Mouse (Mus musculus) thymus, postnatal 14 days (tissue): ENCODE results near the gene Poldip3.
A peak's percentile ranks its signal among the peaks of the same experiment; 100 is the strongest.
"Not testable (repeated sequence)": the region's sequence is repeated elsewhere in the genome, so short reads cannot be mapped to it uniquely, and the experiment has no call there.

ENCODE experiments used
- DNase-seq: peaks from one replicate; pipeline ENCODE4 v3.0.0; 2021

Poldip3 gene

DNA sequence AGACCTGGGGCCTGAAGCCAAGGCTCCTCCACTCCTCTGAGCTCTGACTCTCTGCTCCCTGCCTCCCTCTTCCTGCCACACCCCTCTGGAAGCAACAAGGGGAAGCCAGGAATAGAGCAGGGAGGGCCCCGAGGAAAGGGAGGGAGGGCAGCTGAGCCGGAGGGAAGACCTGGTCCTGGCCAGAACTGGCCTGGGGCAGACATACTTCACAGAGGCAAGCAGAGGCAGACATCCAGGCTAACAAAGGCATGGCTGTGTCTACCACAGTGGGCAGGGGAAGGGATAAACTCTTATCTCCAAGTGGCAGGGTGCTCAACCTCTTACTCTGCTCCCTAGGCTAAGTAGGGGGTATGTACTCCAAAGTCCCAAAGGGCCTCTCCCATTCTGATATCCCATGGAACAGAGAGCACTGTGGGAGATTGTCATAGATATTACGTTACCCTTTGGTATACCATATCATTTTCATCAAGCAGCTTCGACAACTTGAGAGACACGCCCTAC lies 15.8 kb upstream of the Poldip3 start:
- no peak for DNase-seq

DNA sequence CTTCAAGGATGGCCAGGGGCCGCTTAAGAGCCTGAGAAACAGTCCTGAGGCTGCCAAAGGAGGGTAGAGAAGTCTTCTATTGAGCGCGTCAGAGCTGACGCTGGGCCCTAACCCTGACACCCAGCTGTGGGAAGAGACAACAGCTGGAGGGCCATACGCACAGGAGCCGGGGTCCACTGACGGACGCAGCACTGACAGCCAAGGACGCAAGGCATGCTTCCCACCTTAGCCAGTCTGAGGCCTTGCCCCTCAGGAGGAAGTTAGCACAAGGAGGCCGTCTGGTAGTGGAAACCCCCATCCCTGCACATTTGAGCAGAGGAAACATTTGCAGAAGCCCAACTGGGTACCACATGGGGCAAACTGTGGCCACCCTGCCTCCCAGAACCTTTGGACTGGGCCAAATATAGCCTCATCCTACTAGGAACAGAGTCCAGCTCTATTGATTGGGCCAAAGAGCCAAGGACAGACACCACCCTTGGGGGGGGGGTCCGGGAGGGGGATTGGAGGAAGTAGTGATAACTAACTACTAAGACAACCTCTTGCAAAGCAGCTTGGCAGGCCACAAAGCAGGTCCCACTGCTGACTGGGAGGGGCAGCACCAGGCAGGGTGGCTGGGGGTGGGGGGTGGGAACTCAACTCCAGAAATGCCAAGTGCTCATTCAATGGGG lies 13.8 kb upstream of the Poldip3 start:
- DNase-seq, result no peak

DNA sequence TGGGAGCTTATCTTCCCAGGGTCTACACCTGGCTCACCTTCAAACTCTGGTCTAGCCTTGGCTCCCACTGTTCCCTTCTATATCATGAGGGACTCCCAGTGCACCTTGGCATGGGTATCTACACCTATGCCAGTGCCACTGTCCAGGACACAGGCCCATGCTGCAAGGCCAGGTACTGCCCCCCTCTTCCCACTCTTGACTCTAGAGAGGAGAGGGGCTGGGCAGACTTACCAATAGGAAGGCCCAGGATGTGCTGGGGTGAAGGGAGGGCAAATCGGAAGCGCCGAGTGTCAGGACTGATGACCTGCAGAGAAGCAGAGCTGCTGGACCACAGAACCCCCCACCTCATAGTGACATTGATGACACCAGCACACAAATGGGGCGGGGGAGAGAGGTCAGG lies 12.8 kb upstream of the Poldip3 start:
- DNase-seq, result no peak

DNA sequence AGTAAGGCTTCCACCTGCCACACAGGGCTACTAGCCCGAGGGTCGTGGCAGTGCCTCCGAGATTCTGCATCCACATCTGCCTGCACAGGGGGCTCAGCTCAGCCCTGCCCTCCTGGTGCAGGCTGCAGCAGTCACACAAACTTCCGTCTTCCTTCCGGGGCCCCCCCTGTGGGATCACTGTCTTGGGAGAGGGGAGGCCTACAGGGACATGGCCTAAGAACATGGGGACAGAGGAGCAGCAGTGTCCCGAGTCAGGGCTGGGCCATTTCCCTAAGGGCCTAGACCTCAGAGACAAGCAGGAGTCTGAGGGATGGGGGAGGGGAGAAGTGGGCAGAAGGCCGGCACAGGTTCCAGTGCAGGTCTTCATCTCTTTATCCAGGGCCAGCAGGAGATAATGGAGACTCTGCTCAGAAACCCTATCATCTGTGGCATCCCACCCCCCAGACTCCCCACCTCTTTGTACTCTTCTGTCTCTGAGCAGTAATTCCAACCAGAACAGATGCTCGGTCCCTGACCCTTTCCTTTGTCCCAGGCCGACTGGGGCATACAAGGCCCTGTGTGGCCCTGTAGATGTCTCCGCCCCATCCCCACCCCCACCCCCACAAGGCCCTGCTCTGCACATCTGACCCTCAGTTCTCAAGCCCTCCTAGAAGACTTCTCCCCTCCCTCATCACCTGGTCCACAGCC lies 12.0 kb upstream of the Poldip3 start:
- DNase-seq, result no peak

DNA sequence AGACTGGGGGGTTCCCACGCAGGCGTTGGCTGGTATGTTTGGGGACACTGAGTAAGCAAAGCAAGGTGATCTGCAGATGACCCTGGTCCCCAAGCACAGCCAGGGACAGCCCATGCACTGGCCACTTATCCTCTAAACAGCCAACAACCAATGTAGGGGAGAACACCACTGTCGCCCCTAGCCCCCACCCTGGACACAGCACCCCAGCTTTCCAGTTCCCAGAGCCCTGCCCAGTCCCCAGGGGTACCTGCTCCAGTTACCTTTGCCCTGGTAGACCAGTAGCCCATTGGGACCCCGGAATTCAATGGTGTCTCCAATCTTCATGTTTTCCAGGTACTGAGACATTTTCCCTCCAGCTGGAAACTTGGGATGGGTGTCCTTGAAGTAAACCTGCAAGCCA lies 11.4 kb upstream of the Poldip3 start:
- no peak for DNase-seq

DNA sequence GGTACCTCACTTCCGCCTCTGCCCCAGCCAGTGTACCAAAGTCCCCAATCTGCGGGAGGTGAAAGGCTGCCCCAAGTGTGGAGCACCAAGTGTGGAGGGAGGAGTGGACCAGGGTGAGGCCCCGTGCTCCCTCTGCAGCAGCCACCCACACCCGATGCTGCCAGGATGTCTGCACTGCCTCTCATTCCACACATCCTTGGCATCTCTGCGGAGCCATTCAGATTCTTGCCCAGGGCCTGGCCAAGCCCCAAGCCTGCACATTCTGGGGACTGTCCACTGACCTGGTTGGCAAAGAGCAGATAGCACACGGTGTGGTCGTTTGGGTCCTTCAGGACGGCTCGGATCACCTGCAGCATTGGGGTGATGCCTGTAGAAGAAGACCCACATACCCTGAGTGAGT lies 10.6 kb upstream of the Poldip3 start:
- DNase-seq, result no peak

DNA sequence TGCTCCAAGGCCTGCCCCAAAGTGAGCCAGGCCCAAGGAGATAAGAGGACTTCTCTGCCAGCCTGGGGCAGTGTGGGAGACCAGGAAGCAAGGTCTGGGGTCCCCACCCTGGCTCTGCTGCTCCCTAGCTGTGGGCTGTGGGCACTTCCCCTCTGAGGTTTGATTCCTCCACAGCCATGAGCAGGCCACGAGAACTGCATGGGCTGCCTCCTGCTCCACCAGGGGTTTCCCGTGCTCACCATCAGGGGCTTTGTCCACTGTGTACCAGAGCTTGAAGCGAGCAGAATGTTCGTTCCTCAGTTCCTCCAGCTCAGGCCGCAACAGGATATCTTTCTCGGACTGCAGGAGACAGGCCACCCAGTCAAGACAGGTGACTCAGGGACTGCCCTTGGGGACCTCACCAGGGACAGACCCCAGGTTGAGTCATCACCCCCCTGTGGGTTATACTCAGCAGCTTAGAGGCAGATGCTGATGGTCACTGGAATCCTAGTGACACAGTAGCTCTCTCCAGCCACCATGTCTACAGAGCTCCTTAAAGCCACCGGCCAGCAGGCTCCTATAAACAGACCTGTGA lies 9.5 kb upstream of the Poldip3 start:
- no peak for DNase-seq

DNA sequence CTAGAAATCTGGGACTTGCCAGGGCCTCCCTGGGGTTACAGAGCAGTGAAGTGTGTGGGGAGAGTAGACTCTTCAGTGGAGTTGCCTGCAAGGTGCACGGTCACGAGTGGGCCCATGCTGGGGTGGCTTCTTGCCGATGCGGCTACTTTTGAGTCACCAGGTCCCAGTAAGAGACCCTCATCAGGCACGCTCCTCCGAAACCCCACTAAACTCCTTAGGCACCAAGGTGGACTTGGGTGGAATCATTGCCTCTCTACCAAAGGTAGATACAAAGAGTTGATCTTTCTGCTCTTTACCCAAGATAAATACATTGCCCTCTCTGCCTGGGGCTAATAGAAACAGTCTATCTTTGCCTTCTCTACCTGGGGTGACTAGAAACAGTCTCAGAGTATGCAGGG lies 8.5 kb upstream of the Poldip3 start:
- no peak for DNase-seq

DNA sequence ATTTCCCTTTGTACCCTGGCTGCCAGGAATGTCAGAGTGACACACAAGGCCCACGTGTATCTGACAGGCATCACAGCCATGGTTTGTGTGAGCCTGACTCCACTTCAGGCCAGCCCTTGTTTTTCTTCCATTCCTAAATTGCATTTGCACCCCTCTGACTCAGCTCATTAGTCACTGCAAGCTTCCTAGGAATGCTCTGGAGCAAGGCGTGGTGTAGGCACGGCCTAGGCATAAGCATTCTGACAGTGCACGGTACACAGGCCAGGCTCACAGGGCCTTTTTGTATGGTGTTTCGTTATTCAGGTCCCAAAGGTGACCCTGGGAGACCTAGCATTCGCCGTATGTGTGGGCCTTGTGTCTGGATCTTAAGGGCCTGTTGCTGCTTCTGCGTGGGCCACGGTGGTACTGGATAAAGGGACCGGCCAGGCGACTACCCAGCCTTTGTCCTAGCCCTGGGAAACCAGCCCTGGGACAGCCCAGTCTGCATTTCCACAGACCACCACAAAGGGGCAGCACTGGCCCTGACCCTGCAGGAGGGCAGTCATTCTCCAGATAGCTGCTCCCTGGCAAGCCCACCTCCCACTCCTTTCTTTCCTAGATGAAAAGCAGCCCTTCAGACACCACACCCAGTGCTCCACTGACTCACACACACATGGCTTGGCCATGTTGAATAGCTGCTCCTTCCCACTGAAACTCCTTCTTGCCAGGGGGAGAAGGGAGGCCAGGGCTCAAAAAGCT lies 7.9 kb upstream of the Poldip3 start:
- peak; percentile 60 for DNase-seq

DNA sequence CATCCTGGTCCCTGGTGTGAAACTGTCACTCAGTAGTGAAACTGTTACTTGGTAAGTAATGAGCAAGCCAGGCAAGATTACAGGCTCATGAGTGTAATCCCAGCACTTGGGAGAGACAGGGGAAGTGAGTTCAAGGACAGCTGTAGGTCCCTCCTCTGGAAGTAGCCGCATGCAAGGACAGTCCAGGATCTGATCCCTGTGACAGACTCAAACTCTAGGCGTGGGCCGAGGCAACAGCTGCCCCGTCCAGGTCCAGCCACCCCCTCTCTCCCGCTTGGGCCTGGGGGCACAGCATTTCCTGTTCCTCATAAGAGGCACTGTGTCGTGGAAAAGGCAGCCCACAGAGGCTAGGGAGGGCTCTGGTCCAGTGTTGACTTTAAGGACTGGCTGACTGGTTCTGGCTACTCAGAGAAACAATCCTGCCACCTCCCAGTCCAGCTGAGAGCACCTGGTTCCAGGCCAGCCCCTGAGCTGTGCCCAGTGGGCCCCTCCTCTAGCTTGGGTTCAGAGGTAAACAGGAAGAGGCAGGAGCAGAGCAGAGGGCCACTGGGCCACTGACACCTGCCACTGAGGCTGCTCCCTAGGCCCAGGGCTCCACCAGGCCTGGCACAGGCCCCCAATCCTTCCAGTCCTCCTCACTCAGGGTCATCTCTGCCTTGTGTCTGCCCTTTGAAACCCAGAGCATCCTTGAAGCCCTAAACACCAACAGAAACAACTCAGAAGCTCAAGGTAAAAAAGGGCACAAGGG lies 6.7 kb upstream of the Poldip3 start:
- no peak for DNase-seq

DNA sequence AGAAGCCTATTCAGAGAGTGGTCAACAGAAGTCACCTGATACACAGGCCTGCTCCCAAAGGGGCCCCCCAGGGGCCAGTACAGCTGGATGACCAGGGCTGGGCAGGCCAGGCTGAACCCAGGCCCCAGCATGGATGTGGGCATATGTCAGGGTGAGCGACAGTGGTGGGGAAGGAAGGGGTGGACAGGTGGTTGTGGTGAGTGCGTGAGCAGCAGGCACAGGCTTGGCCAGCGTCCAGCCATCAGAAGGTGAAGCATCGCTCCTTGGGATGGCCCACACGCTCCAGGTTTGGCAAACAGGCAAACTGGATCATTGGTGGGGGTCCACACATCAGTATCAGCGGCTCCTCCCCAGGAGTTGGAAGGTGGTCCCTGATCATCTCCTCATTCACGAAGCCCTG lies 5.1 kb upstream of the Poldip3 start:
- no peak for DNase-seq

DNA sequence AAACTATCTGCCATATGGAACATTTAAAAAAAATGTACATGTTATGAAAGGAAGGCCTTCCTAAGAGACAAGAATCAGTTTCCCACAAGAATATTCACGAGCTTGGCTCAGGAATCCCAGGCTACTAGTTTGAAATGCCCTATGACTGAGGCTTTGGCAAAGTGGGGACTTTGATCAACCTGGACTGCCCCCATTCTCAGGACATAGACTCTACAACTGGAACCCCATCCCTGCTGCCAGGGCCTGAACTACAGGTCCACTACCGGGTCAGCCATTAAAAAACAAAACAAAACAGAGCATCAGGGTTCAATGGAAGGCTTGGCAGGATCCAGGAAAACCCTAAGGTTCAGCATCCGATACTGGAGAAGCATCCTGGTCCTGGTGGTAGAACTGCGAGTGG lies 1.5 kb upstream of the Poldip3 start:
- no peak for DNase-seq

DNA sequence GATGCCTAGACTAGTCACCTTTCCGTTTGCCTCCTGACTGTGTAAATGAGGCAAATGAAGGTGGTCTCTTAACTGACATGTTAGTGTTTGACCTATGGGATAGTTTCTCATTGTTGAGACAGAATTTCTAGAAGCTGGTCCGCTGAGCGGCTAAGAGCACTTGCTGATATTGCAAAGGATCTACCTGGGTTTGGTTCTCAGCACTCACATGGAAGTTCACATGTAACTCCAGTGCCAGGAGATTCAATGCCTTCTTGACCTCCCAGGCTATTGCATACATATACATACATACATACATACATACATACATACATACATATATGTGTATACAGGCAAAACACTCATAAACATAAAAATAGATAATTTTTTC lies 874 bp upstream of the Poldip3 start:
- DNase-seq, result no peak

DNA sequence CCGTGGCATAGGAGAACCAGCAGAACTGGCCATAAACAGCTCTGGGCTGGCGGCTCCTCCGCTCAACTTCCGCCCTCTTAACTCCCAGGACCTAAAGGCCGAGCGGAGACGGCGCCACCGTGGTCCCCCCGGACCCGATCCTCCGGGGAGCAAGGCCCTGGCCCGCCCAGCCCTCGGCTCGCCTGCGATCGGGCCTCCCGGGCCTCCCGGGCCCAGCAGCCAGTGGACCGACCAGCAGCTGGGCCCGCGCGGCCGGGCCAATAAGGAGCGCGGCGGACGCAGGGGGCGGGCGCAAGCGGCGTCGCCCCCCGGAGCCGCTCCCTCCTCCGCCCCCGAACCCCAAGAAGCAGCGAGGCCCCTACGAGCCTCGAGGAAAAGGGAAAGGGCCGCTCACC lies 386 bp downstream of the Poldip3 start:
- DNase-seq, result no peak

DNA sequence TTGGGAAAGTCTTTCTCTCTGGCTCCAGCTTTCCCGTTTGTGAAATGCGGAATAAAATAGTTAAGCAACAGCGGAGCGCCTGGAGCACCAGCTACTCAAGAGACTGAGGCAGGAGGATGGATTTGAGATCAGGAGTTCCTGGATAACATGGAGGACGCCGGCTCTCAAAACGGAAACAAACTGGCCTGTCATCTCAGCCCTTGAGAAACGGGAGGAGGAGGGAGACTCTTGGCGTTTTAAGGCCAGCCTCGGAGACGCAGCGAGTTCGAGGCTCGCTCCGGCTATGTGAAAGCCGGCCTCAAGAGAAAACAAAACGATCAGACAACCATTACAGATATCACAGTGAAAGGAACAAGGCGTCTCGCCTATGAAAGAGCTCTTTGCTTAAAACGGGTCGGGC lies 789 bp downstream of the Poldip3 start:
- DNase-seq, result no peak

DNA sequence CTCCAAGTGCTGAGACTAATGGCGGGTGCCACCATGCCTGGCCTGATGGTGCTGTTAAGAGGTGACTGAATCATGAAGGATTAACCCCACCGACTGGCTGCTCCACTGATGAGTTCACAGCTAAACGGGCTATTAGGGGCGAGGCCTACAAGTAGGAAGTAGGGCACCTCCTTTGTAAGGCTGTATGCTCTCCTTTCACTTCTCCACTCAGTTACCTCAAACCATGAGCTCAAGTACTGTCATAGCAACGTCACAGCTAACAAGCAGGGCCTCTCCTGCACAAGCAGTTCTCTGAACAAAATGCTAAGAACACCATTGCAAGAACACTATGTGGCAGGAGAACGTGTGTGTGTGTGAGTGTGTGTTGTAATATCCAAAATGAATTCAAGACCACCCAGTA lies 3.6 kb downstream of the Poldip3 start:
- no peak for DNase-seq

DNA sequence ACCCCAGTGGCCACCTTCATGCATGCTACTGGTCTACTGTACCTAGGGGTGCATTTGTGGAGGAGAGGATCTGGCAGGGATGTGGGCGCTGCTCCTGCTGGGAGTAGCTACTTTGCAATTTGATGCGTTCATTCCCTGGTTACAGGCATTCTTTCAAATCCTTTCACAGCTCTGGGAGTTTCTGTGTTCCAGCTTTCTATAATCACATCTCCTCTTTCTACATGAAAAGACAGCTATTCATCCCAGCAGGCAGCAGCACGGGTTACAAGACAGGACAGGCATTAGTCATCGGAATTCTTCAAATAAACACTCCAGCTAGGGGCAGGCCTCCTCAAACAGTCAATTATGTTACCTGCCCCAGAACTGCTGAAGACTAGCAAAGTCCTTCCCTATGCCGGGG lies 6.3 kb downstream of the Poldip3 start:
- no peak for DNase-seq

DNA sequence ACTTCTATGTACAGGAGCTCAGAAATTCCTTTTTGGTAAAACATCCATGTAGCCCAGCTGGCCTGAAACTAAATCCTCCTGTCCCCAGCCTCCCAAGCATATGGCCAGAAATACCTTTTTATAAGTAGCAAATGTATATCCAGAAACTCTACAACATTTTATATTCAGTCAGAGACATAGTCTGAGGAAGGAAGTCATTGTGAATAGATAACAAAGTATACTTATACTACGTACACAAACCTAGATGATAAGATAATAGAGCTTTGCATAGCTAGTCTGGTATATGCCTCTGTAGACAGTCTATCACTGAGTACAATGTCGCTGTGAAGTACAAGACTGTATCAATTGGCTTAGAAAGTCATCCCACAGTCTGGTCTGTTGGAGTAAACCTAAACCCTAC lies 13.5 kb downstream of the Poldip3 start:
- no peak for DNase-seq

DNA sequence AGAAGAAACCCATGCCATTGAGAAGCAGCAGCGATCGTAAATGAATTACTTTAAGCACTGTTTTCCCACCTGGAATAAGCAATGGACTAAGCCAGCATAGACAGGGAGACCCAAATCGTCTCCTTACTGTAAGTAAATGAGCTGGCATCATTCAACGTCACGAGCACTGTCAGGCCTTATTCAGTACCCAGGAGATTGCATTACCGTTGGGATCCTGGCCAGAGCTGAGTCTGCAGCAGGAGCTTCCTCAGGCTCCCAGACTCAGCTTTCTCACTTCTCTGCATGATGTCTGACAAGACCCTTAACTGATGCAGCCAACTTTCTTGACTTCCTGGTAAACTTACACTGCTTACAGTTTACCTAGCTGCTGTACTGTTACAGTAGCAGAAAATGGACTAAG lies 14.5 kb downstream of the Poldip3 start:
- DNase-seq, result no peak

DNA sequence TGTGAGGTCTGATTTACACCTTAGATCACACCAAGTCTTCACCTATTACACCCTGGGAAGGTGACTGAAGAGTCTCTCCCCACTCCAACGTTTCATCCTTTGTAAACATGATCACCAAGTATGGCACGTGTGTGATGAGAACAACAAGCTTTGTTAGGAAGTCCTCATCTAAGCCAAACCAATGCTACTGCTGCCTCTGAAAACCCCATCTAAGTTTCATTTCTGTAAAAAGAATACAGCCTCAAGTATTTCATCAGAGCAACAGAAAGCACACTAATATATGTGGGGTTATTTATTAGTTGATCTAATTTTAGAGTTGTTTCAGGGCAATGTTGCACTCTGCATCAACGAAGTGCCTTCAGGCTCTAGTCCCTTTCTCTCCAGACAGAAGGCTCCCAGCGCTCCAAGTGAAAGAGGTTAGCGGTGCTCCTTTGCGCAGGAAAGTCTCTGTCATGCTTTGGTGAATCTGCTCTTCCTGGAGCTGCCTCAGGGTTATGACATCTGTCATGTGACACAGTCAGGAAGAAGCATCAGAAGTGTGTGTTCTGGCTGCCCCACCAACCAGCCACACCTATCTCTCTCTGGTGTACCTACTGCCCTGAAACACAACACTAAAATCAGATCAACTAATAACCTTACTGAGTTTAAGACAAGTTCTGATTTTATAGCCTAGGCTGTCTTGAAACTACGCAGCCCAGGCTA lies 19.5 kb downstream of the Poldip3 start:
- no peak for DNase-seq

DNA sequence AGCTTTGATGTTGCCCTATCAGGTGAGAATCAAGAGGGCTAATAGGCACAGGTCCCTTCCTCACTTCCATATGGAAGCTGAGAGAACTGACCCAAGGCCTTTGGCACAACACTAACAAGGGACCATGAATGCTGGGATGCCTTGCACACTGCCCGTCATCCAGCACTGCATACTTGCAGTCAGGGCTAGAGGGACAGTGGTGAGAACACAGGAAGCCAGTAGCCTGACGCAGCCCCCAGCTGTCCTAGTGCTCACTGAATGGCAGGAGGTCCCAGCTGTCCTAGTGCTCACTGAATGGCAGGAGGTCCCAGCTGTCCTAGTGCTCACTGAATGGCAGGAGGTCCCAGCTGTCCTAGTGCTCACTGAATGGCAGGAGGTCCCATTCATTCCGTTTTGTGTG lies 22.1 kb downstream of the Poldip3 start:
- not testable (repeated sequence) for DNase-seq

DNA sequence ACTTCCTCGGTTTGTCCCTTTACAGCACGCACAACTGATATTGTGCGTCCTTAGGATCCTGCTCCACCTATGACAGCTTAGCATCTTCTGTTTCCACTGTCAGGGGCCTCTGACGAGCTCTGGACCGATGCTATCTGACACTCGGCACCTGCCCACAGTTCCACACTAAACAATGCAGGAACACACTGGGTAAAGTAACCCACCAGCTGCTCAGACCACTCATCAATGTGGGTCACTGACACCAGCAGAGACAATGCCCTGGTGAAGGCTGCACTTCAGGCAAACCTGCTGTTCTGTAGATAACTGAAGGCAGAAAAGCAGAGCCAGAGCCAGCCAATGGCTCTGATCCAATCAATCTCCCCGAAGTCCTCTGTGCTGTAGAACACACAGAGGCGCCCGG lies 22.6 kb downstream of the Poldip3 start:
- DNase-seq, result no peak

DNA sequence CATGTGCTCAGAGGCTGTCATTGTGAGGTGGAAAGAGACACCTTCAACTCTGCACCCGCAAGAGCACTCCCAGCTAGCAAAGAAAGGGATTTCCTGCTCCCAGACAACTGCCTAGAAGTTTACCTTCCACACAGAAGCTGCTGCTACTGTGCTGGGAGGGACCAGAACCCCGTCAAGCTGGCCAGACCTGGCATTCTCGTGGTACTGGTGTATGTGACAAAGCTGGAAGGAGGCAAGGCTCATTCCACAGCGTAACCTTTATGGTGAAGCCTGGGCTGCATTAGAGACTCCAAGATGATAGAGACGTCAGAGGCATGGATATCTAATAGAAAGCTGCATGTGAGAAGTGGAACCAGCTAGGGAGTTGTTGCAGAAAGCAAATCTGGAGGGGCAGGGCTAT lies 24.6 kb downstream of the Poldip3 start:
- DNase-seq, result no peak
